Mouse (Mus musculus): Measurements from ENCODE around the gene Slc26a8.

Gene Slc26a8

DNA sequence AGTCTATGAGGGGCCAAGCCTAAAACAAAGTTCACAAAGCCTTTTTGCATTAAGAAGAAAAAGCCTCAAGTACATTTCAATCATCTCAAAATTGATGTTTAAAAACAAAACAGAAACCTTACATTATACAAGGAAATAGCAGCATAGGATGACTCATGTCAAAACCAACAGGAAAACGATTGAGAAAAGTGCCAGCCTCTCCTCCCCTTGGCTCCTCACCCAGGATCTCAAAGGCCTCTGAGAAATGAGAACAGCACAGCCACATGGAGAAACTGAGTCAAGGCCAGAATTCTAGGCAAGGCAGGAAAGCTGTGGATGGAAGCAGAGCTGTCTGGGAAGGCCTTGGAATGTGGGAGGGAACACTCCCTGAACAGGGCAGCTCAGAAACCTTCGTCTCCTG is 101.4 kb downstream of the Slc26a8 start:
- DNase-seq = no peak

Measured in cerebellum, postnatal 10 days (tissue).